Mouse (Mus musculus): ENCODE results near the gene Vps26c.

Gene Vps26c

GRCm38 (mm10) chr16:94526344-94527151 lies at the start of gene Vps26c:
Gene Vps26c (minus strand): TSS chr16:94526830.
- peak; percentile 96 for DNase-seq (ENCODE audit: low spot score in 2 of 2)

GRCm38 (mm10) chr16:94575757-94576156 lies 49.1 kb upstream of the Vps26c start:
- no peak for DNase-seq (ENCODE audit: low spot score in 2 of 2)

- DNase-seq (ENCODE audit: low spot score in 2 of 2): no peak
These were observed 48.1 kb upstream of the Vps26c start for GRCm38 (mm10) chr16:94574718-94575094.

GRCm38 (mm10) chr16:94574025-94574717 lies 47.5 kb upstream of the Vps26c start:
- DNase-seq (ENCODE audit: low spot score in 2 of 2): no peak

- no peak for DNase-seq (ENCODE audit: low spot score in 2 of 2)
These were observed 45.8 kb upstream of the Vps26c start for GRCm38 (mm10) chr16:94572422-94572821.

DNA sequence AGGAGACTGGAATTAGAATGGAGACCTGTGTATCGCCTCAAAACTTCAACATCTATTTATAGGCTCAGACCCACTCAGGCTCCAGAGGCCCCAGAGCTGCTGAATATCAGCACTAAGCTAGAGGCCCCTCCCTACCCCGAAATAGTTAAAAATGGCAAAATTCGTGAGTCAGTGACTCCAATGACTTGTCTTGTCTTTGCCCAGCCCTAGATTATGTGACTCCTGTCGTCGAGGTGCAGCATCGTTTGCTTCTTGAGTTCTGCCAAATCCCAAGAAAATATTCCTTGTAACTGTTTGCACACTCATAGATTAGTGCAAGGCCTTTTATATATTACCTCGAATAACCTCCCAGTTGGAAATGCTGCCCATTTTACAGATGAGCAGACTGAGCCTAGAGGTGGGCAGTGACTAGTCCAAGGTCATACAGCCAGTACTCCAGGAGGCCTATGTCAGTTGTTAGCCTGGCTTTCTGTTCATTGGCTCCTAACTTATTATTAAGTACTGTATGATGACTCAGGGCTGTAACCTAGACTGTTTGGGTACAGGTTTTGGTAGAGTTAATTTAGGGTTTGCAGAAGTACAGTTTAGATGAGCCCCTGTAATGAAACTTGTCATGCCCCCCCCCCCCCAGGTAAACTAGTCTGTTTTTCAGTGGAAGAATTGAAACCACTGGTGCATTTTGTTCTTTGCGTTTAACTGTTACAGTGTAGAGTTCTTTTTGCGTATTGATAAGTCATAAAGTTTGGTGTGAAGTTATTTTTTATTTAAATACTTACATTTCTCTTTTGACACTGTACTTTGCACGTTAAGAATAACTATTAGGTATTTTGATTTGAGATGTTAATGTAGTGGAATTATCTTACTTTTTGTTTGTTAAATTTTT lies 44.7 kb upstream of the Vps26c start:
- no peak for DNase-seq (ENCODE audit: low spot score in 2 of 2)

DNA sequence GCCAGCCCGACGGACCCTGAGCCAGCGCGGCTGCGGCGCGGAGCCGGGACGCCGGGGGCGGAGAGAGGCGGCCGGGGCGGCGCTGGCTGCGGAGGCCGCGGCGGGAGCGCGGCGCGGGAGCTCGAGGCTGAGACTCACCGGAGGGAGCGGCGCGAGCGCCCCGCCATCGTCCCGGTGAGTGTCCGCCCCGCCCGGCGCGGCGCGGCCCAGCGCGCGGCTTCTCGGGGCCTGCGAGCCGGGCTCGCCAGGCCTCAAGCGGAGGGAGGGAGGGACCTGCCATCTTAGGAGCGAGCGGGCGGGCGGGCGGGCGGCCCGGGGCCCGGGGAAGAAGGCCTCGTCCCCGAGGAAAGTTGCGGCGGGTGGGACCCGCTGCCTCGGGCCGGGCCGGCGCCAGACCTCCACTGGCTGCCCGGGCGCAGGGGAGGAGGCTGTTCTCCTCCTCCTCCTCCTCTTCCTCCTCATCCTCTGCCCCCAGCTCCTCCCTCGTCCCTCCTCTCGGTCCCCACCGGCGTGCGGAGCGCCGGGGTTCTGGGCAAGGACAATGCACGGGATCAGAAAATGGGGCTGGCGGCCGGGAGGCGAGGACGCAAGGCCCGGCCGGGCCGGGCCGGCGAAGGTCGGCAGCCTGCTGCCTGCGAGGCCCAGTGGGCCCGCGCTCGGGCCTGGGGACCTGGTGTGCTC lies 43.9 kb upstream of the Vps26c start:
- peak; percentile 36 to 56 for DNase-seq (ENCODE audit: low spot score in 2 of 2)

GRCm38 (mm10) chr16:94569229-94570176 lies 42.9 kb upstream of the Vps26c start, which contains the start of gene Dyrk1a:
Gene Dyrk1a (plus strand): TSS chr16:94570010.
- peak; percentile 98 to 99 for DNase-seq (ENCODE audit: low spot score in 2 of 2)

- peak in 1 of 2 experiments; percentile 54 for DNase-seq (ENCODE audit: low spot score in 2 of 2)
These were observed 42.0 kb upstream of the Vps26c start for GRCm38 (mm10) chr16:94568335-94569228.

DNA sequence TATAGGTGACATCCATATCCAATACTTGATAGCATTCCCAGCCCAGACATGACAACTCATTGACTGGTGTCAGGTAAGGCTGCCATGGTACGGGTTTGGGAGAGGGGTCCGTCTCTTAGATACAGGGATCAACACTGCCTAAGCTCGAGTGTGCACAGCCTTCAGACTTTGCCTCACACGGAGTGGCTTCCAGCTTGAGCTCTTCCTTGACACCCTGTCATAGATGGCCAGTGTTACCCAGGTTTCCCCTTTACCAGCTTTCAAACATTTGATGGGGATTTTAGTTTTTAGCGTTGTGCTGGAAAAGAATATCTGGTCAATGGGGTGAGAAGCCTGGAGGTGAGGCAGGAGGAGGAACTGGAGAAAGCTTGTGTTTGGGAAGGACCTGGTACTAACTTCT lies 41.1 kb upstream of the Vps26c start:
- DNase-seq (ENCODE audit: low spot score in 2 of 2): no peak

DNA sequence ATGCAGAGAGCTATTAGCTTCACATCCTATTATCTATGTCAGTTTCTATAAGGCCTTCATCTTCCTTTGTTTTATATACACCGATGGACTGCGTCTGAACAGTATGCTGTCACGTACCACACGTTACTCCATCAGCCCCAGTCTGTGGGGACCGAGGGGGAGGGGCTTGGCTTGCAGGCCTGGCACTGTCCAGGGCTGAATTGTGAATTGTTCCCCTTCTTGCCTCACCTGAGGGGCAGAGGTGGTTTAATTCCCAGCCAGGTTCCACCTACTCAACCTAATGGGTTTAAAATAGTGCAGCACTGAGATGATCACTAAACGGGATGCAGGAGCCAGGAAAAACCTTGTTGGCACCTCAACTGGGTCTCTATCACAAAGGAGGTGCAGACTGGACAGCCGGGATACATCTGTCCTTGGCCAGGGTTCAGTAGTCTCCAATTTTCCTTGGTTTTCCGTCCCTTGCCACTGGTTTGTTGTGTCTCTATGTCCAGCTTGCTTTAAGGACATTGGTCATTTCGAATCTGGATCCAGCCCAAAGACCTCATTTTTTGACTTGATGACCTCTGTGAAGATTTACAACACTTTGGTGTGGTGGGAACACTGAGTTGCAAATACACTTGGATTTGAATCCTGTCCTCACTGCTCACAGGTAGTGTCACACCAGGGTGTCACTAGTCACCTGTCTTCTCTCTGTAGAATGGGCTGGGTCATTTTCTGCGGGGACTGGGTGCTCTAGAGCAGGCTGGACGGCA lies 40.4 kb upstream of the Vps26c start:
- no peak for DNase-seq (ENCODE audit: low spot score in 2 of 2)

DNA sequence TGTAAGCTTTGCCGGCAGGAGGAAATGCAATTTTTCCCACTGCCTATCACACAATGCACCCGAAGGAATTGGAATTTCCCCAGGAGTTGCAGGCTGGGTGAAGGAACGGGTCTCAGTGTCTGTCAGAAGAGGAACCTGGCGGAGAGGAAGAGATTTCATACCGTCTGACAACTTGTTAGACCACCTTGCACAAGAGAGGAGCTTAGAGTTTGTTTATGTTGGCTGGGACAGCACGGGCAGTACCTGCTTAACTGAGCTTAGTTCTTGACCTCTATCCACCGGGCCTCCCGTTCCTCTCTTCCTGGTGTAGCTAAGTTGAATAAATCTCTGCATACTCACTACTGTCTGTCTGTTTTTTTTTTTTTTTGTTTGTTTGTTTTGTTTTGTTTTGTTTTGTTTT lies 39.5 kb upstream of the Vps26c start:
- DNase-seq (ENCODE audit: low spot score in 2 of 2): no peak

GRCm38 (mm10) chr16:94560618-94561017 lies 34.0 kb upstream of the Vps26c start:
- no peak for DNase-seq (ENCODE audit: low spot score in 2 of 2)

GRCm38 (mm10) chr16:94559782-94560181 lies 33.2 kb upstream of the Vps26c start:
- no peak for DNase-seq (ENCODE audit: low spot score in 2 of 2)

- DNase-seq (ENCODE audit: low spot score in 2 of 2): no peak
These were observed 32.7 kb upstream of the Vps26c start for GRCm38 (mm10) chr16:94559282-94559681.

DNA sequence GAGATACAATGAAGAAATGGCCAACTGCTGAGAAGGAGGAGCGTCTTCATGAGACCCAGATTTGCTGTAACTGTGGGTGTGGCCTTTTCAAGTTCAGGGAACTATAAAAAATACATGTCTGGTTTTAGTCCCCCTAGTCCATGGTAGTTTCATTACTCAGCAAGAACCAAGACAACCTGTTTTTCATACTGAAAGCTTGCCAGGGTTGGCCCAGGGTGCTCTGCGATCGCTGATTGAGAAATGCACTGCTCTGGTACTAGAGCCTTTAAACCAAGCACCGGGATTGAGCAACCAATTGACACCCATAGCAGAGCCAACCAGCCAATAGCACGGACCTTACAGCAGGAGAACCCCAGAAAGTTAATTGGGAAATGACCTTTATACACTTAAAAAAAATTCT lies 29.6 kb upstream of the Vps26c start:
- no peak for DNase-seq (ENCODE audit: low spot score in 2 of 2)

- DNase-seq (ENCODE audit: low spot score in 2 of 2): no peak
These were observed 28.7 kb upstream of the Vps26c start for GRCm38 (mm10) chr16:94555346-94555745.

DNA sequence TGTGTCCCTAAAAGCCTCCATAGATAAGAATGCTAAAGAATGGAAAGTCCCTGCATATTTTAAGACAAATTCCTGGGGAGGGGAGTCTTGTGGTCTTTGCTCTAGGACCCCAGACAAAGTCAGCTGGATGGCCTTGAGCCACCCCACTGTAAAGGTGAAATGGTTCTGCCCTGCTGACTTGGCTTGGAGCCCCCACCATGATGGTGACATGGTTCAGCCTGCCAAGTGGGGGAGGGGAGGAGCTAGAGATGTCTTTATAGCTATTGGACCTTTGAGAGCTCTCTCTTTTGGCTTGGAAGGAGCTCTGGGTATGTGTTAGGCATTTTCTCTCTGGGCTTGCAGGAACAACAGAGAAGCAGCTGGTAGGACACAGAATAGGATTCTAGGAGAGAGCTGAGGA lies 25.3 kb upstream of the Vps26c start:
- DNase-seq (ENCODE audit: low spot score in 2 of 2): no peak

- DNase-seq (ENCODE audit: low spot score in 2 of 2): no peak
These were observed 23.2 kb upstream of the Vps26c start for GRCm38 (mm10) chr16:94549813-94550212.

Data from frontal cortex, postnatal 10 days (tissue).